Mouse (Mus musculus) midbrain, embryonic 12.5 days (tissue): Measurements from ENCODE around the gene Fam189b. TPM values are rescaled to one million over a fixed set of nuclear protein-coding genes. Genes with fewer than 3 reads are reported as not detected.

ENCODE experiments used
- ATAC-seq: fragments of 200-750 bp; cut with Nextera tagmentation; 2 replicates; pipeline ENCODE4 v1.8.0; 2017; ENCODE audit warnings: low read depth, moderate TSS enrichment, moderate library complexity; ENCODE audit not compliant: low FRiP score
- H3K27ac ChIP-seq: fragments of 300-500 bp; sonication (generic); replicated peaks from 2 replicates; pipeline ENCODE4 v1.5.1; 2016; ENCODE audit warnings: mild to moderate bottlenecking
- H3K27me3 ChIP-seq: fragments of 300-500 bp; sonication (generic); 2 replicates; pipeline ENCODE4 v1.6.1; 2016; ENCODE audit warnings: mild to moderate bottlenecking
- H3K36me3 ChIP-seq: fragments of 300-500 bp; sonication (generic); 2 replicates; pipeline ENCODE4 v1.6.1; 2016
- H3K4me1 ChIP-seq: fragments of 300-500 bp; sonication (generic); 2 replicates; pipeline ENCODE4 v1.6.1; 2016
- H3K4me2 ChIP-seq: fragments of 300-500 bp; sonication (generic); replicated peaks from 2 replicates; pipeline ENCODE4 v1.6.1; 2016; ENCODE audit warnings: mild to moderate bottlenecking, moderate library complexity
- H3K4me3 ChIP-seq: fragments of 300-500 bp; sonication (generic); 2 replicates; pipeline ENCODE4 v1.5.1; 2016; ENCODE audit warnings: mild to moderate bottlenecking
- H3K9ac ChIP-seq: fragments of 300-500 bp; sonication (generic); replicated peaks from 2 replicates; pipeline ENCODE4 v1.6.1; 2016; ENCODE audit warnings: mild to moderate bottlenecking, moderate library complexity
- H3K9me3 ChIP-seq: fragments of 300-500 bp; sonication (generic); 2 replicates; pipeline ENCODE4 v1.6.1; 2016; ENCODE audit warnings: mild to moderate bottlenecking
- WGBS: fragments of 180-500 bp; shearing (Covaris S2); methylation state at CpG from one replicate; pipeline ENCODE4 v1.1.7; 2016; 5-methylcytosine and 5-hydroxymethylcytosine counted together
- polyA plus RNA-seq: library from polyadenylated mRNA; unstranded; fragments of >200 nt; fragmentation: Nextera tagmentation; extraction: Ambion mirVana; gene quantifications from 2 replicates; pipeline ENCODE4 v1.2.1, GENCODE M21; 2016

Gene Fam189b
- polyA plus RNA-seq, 1 experiment from 2014 or later, result 30.3 TPM

GRCm38 (mm10) chr3:89225918-89226317, 43.0 kb downstream of the Fam189b start:
- Histone ChIP-seq H3K4me1 (peaks cover 71% of the 10 kb centered on the region), H3K36me3 (peaks cover 35% of the 10 kb centered on the region), H3K9me3 (no peaks in the 10 kb centered on the region), H3K27me3 (no peaks in the 10 kb centered on the region), H3K4me2 (peak overlapping the region; percentile 93), H3K27ac (peak overlapping the region; percentile 98), H3K9ac (peak overlapping the region; percentile 93), H3K4me3 (peak overlapping the region; percentile 77)
- WGBS, result 11% methylated on average over 4 of the region's 4 CpGs
- ATAC-seq, result peak; percentile 80

GRCm38 (mm10) chr3:89226361-89226760, 43.4 kb downstream of the Fam189b start:
- WGBS, result 10% methylated on average over 11 of the region's 11 CpGs
- Histone ChIP-seq H3K4me3 (peak overlapping the region; percentile 77), H3K4me1 (peaks cover 69% of the 10 kb centered on the region), H3K36me3 (peaks cover 31% of the 10 kb centered on the region), H3K9ac (peak overlapping the region; percentile 93), H3K4me2 (peak overlapping the region; percentile 93), H3K9me3 (no peaks in the 10 kb centered on the region), H3K27me3 (no peaks in the 10 kb centered on the region), H3K27ac (peak overlapping the region; percentile 98)
- no peak for ATAC-seq

- Histone ChIP-seq H3K4me2 (peak within 1 kb of the TSS; percentile 93), H3K9me3 (no peaks in the 10 kb centered on the region), H3K4me3 (peak within 1 kb of the TSS; percentile 77), H3K36me3 (peaks cover 26% of the 10 kb centered on the region), H3K27ac (peak within 1 kb of the TSS; percentile 98), H3K27me3 (no peaks in the 10 kb centered on the region), H3K4me1 (peaks cover 64% of the 10 kb centered on the region), H3K9ac (peak within 1 kb of the TSS; percentile 93)
- ATAC-seq, result no peak
- WGBS, result under 1% methylated on average over 21 of the region's 21 CpGs
Observed at GRCm38 (mm10) chr3:89226900-89227299, 44.0 kb downstream of the Fam189b start, which contains the start of gene Mtx1. TSS of gene Mtx1 (minus strand) at chr3:89227088.

GRCm38 (mm10) chr3:89227307-89228179, 44.6 kb downstream of the Fam189b start:
- Histone ChIP-seq H3K4me2 (peak overlapping the region; percentile 93), H3K4me3 (peak overlapping the region; percentile 77), H3K9me3 (no peaks in the 10 kb centered on the region), H3K4me1 (peaks cover 63% of the 10 kb centered on the region), H3K36me3 (peaks cover 21% of the 10 kb centered on the region), H3K9ac (peak overlapping the region; percentile 93), H3K27ac (peak overlapping the region; percentile 98), H3K27me3 (no peaks in the 10 kb centered on the region)
- WGBS, result 1% methylated on average over 41 of the region's 41 CpGs
- ATAC-seq, result peak; percentile 76

GRCm38 (mm10) chr3:89228180-89228549, 45.2 kb downstream of the Fam189b start:
- H3K27ac ChIP-seq, result peak overlapping the region; percentile 98
- H3K27me3 ChIP-seq, result no peaks in the 10 kb centered on the region
- peak overlapping the region; percentile 93; the same call in 1 of the 2 replicates for H3K9ac ChIP-seq
- peak overlapping the region; percentile 93 for H3K4me2 ChIP-seq
- no peaks in the 10 kb centered on the region for H3K9me3 ChIP-seq
- ATAC-seq, result 0 out of 2 replicates have a peak, but pooled peaks have one; percentile 4
- peaks cover 14% of the 10 kb centered on the region for H3K36me3 ChIP-seq
- peaks cover 57% of the 10 kb centered on the region for H3K4me1 ChIP-seq
- WGBS, result 0% methylated on average over 20 of the region's 20 CpGs
- H3K4me3 ChIP-seq, result peak overlapping the region; percentile 77

GRCm38 (mm10) chr3:89228836-89229235, 45.9 kb downstream of the Fam189b start, which contains the start of gene Muc1:
TSS of gene Muc1 (plus strand) at chr3:89229057.
- H3K36me3 ChIP-seq, result peaks cover 12% of the 10 kb centered on the region
- peak within 1 kb of the TSS; percentile 77 for H3K4me3 ChIP-seq
- H3K9ac ChIP-seq, result peak within 1 kb of the TSS; percentile 93; the same call in 1 of the 2 replicates
- 27% methylated on average over 10 of the region's 10 CpGs for WGBS
- peak within 1 kb of the TSS; percentile 93 for H3K4me2 ChIP-seq
- peaks cover 50% of the 10 kb centered on the region for H3K4me1 ChIP-seq
- no peaks in the 10 kb centered on the region for H3K9me3 ChIP-seq
- H3K27ac ChIP-seq, result peak within 1 kb of the TSS; percentile 98
- ATAC-seq, result no peak
- H3K27me3 ChIP-seq, result no peaks in the 10 kb centered on the region

- Histone ChIP-seq H3K4me1 (peaks cover 46% of the 10 kb centered on the region), H3K27ac (no peak overlapping the region), H3K4me2 (no peak overlapping the region), H3K9ac (no peak overlapping the region), H3K36me3 (peaks cover 12% of the 10 kb centered on the region), H3K27me3 (no peaks in the 10 kb centered on the region), H3K9me3 (no peaks in the 10 kb centered on the region), H3K4me3 (no peak overlapping the region)
- ATAC-seq, result no peak
- WGBS, result 67% methylated on average over 4 of the region's 4 CpGs
Observed at GRCm38 (mm10) chr3:89229276-89229675, 46.3 kb downstream of the Fam189b start.

GRCm38 (mm10) chr3:89230561-89230960, 47.6 kb downstream of the Fam189b start:
- Histone ChIP-seq H3K9ac (no peak overlapping the region), H3K27me3 (no peaks in the 10 kb centered on the region), H3K4me1 (peaks cover 33% of the 10 kb centered on the region), H3K4me2 (no peak overlapping the region), H3K9me3 (no peaks in the 10 kb centered on the region), H3K4me3 (no peak overlapping the region), H3K36me3 (peaks cover 22% of the 10 kb centered on the region), H3K27ac (no peak overlapping the region)
- ATAC-seq, result no peak
- 88% methylated on average over 2 of the region's 2 CpGs for WGBS

- 78% methylated on average over 7 of the region's 7 CpGs for WGBS
Observed at GRCm38 (mm10) chr3:89231345-89231744, 48.4 kb downstream of the Fam189b start.

GRCm38 (mm10) chr3:89231772-89232275, 48.9 kb downstream of the Fam189b start:
- H3K4me3 ChIP-seq, result no peak overlapping the region
- ATAC-seq, result no peak
- WGBS, result 82% methylated on average over 16 of the region's 16 CpGs

More at GRCm38 (mm10) chr3:89231345-89231744, 48.4 kb downstream of the Fam189b start:
- Histone ChIP-seq H3K4me3 (no peak overlapping the region), H3K9me3 (no peaks in the 10 kb centered on the region), H3K9ac (no peak overlapping the region), H3K36me3 (peaks cover 29% of the 10 kb centered on the region), H3K27ac (no peak overlapping the region), H3K27me3 (no peaks in the 10 kb centered on the region), H3K4me1 (peaks cover 27% of the 10 kb centered on the region), H3K4me2 (no peak overlapping the region)
- no peak for ATAC-seq

GRCm38 (mm10) chr3:89232614-89233013, 49.7 kb downstream of the Fam189b start:
- Histone ChIP-seq H3K27ac (no peak overlapping the region), H3K9me3 (no peaks in the 10 kb centered on the region), H3K9ac (no peak overlapping the region), H3K4me3 (no peak overlapping the region), H3K36me3 (peaks cover 39% of the 10 kb centered on the region), H3K27me3 (no peaks in the 10 kb centered on the region), H3K4me2 (no peak overlapping the region), H3K4me1 (peaks cover 18% of the 10 kb centered on the region)
- no peak for ATAC-seq
- WGBS, result 84% methylated on average over 6 of the region's 6 CpGs

More at GRCm38 (mm10) chr3:89231772-89232275, 48.9 kb downstream of the Fam189b start:
- Histone ChIP-seq H3K36me3 (peaks cover 33% of the 10 kb centered on the region), H3K9me3 (no peaks in the 10 kb centered on the region), H3K4me2 (no peak overlapping the region), H3K9ac (no peak overlapping the region), H3K27ac (no peak overlapping the region), H3K4me1 (peaks cover 24% of the 10 kb centered on the region), H3K27me3 (no peaks in the 10 kb centered on the region)

GRCm38 (mm10) chr3:89233562-89234110, 50.7 kb downstream of the Fam189b start:
- H3K27me3 ChIP-seq, result no peaks in the 10 kb centered on the region
- no peaks in the 10 kb centered on the region for H3K9me3 ChIP-seq
- 84% methylated on average over 14 of the region's 14 CpGs for WGBS
- no peak overlapping the region for H3K27ac ChIP-seq
- no peak overlapping the region for H3K4me2 ChIP-seq
- H3K36me3 ChIP-seq, result peaks cover 49% of the 10 kb centered on the region
- H3K4me1 ChIP-seq, result peaks cover 7% of the 10 kb centered on the region
- no peak overlapping the region for H3K4me3 ChIP-seq
- no peak for ATAC-seq
- no peak overlapping the region for H3K9ac ChIP-seq
